In the genomic region with DNA sequence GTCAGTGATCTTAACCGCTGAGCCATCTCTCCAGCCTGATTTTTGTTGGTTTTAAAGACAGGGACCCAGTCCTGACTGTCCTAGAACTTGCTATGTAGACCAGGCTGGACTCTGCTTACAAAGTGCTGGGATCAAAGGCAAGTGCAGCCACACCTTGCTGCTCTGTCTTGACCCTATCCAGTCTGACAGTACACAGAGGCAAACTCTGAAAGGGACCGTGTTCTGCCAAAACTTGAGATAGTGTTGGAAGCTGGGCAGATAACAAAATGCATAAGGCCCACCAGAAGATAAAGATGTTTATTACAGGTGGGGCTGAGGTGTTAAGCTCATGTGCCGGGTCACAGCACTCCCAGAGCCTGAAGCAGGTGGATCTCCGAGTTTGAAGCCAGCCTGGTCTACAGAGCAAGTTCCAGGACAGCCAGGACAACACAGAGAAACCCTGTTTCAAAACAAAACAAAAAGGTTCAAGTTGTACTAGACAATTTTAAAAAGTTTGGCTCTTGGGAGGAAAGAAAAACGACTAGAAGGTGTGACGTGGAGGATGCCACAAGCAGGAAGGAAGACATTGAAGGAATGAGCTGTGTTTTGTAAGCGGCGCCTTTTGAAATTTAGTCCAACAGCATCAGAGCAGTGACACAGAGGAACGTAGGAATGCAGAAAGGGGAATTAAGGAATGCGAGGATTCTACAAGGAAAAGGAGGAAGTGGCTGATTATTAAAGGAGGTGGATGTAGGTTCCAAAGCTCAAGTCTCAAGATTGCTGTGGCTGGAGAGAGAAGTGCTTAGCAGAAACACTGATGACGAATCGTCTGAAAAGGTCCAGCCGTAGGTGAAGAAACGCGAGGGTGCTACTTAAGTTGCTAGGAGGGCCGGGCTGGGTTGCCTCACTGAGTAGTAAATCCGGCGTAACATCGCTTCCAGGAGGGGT, we compare ENCODE assay signal across 8 mouse cellular contexts. TPM values are rescaled to one million over a fixed set of nuclear protein-coding genes. Genes with fewer than 3 reads are reported as not detected.
A peak's percentile ranks its signal among the peaks of the same experiment; 100 is the strongest.
DNase-seq lines count a peak whose midpoint lies in the region; ATAC-seq lines count a peak whose summit lies in the region.

No protein-coding gene starts in this region.

- no peak for DNase-seq in heart, adult 8-10 months (ENCODE audit: low spot score)
- peak; percentile 48 for DNase-seq in ZHBTc4 (ENCODE audit: low read depth, low spot score)
- no peak for DNase-seq in midbrain, embryonic 10.5 days (ENCODE audit: low spot score)
- DNase-seq in left cerebral cortex, postnatal 10 days (ENCODE audit: extremely low spot score in 1 of 2, low spot score in 2 of 2): no peak
- no peak for DNase-seq in urinary bladder, adult 18-20 months (ENCODE audit: low spot score in 2 of 2)
- DNase-seq in urinary bladder, adult 2 months (ENCODE audit: low spot score): no peak

- H3K36me3 ChIP-seq in heart, embryonic 15.5 days: peaks cover 28% of the 10 kb centered on the region
- H3K36me3 ChIP-seq in hindbrain, embryonic 12.5 days: peaks cover 34% of the 10 kb centered on the region
- peaks cover 43% of the 10 kb centered on the region for H3K36me3 ChIP-seq in midbrain, embryonic 10.5 days

- intact Hi-C loops in left cerebral cortex, postnatal 10 days (cut with DNase I): no loop called here

- H3K9me3 ChIP-seq in heart, embryonic 15.5 days (replicated peaks): no peaks in the 10 kb centered on the region
- no peaks in the 10 kb centered on the region for H3K9me3 ChIP-seq in hindbrain, embryonic 12.5 days (replicated peaks)
- H3K9me3 ChIP-seq in midbrain, embryonic 10.5 days (replicated peaks): no peaks in the 10 kb centered on the region

- 0 out of 2 replicates have a peak overlapping the region, but pooled peaks have one; percentile 18 for H3K27ac ChIP-seq in heart, embryonic 15.5 days
- no peak overlapping the region for H3K27ac ChIP-seq in hindbrain, embryonic 12.5 days
- peak overlapping the region; percentile 89 for H3K27ac ChIP-seq in midbrain, embryonic 10.5 days (replicated peaks)

- peak overlapping the region; percentile 56 for H3K9ac ChIP-seq in heart, embryonic 15.5 days
- H3K9ac ChIP-seq in hindbrain, embryonic 12.5 days: peak overlapping the region; percentile 57

- WGBS in heart, embryonic 15.5 days: 10% methylated on average over 19 of the region's 19 CpGs
- WGBS in hindbrain, embryonic 12.5 days: 16% methylated on average over 19 of the region's 19 CpGs
- 17% methylated on average over 19 of the region's 19 CpGs for WGBS in midbrain, embryonic 10.5 days

- H3K4me2 ChIP-seq in heart, embryonic 15.5 days: peak overlapping the region; percentile 85
- peak overlapping the region; percentile 60 for H3K4me2 ChIP-seq in hindbrain, embryonic 12.5 days (replicated peaks)

- no peak; the same call in 1 of the 2 replicates for ATAC-seq in heart, embryonic 15.5 days (replicated peaks; ENCODE audit: insufficient number of reproducible peaks, insufficient read depth, low FRiP score, low read depth)
- ATAC-seq in hindbrain, embryonic 12.5 days (ENCODE audit: low FRiP score): peak; percentile 20; the same call in 1 of the 2 replicates

- no peaks in the 10 kb centered on the region for H3K27me3 ChIP-seq in heart, embryonic 15.5 days
- H3K27me3 ChIP-seq in hindbrain, embryonic 12.5 days: no peaks in the 10 kb centered on the region
- H3K27me3 ChIP-seq in midbrain, embryonic 10.5 days (ENCODE audit: low read depth, poor library complexity, severe bottlenecking): no peaks in the 10 kb centered on the region

- peak overlapping the region; percentile 67 for H3K4me3 ChIP-seq in heart, embryonic 15.5 days
- H3K4me3 ChIP-seq in hindbrain, embryonic 12.5 days: peak overlapping the region; percentile 59
- peak overlapping the region; percentile 84 for H3K4me3 ChIP-seq in midbrain, embryonic 10.5 days

- peaks cover 13% of the 10 kb centered on the region for H3K4me1 ChIP-seq in heart, embryonic 15.5 days (replicated peaks)
- peaks cover 20% of the 10 kb centered on the region for H3K4me1 ChIP-seq in hindbrain, embryonic 12.5 days
- H3K4me1 ChIP-seq in midbrain, embryonic 10.5 days: peaks cover 20% of the 10 kb centered on the region

RNA-seq across cellular contexts. Expression of a gene that starts 0.9 kb away (rescaled TPM):
- polyA plus RNA-seq in heart, embryonic 15.5 days (2015; fragmentation: Nextera tagmentation; extraction: Ambion mirVana): 6.1 and 7.6 TPM in 2 replicates
- total RNA-seq in heart, adult 8-10 months (2022): 1 to 10 TPM; 1.4 to 3.0 (median 2.2) TPM
- polyA plus RNA-seq in hindbrain, embryonic 12.5 days (2016; fragmentation: Nextera tagmentation; extraction: Ambion mirVana): 23.5 and 25.0 TPM in 2 replicates
- polyA plus RNA-seq in midbrain, embryonic 10.5 days (2016; fragmentation: Nextera tagmentation; extraction: Ambion mirVana): 33.2 and 34.7 TPM in 2 replicates
- total RNA-seq in left cerebral cortex, postnatal 10 days (2021): 10 to 100 TPM; 54.4 to 57.0 TPM
- polyA plus RNA-seq in urinary bladder, adult 2 months (2012; rRNA removed): 1.2 and 3.3 TPM in 2 replicates

RNA-seq across cellular contexts. Expression of a gene that starts 10.7 kb away (rescaled TPM):
- 120 and 137 TPM in 2 replicates for polyA plus RNA-seq in heart, embryonic 15.5 days (2015; fragmentation: Nextera tagmentation; extraction: Ambion mirVana)
- total RNA-seq in heart, adult 8-10 months (2022): 10 to 100 TPM; 66.9 to 90.0 (median 81.3) TPM
- 133 and 140 TPM in 2 replicates for polyA plus RNA-seq in hindbrain, embryonic 12.5 days (2016; fragmentation: Nextera tagmentation; extraction: Ambion mirVana)
- polyA plus RNA-seq in midbrain, embryonic 10.5 days (2016; fragmentation: Nextera tagmentation; extraction: Ambion mirVana): 138 and 153 TPM in 2 replicates
- total RNA-seq in left cerebral cortex, postnatal 10 days (2021): 10 to 100 TPM; 52.8 to 54.8 TPM
- 44.0 and 51.4 TPM in 2 replicates for polyA plus RNA-seq in urinary bladder, adult 2 months (2012; rRNA removed)

RNA-seq across cellular contexts. Expression of a gene that starts 33.1 kb away (rescaled TPM):
- polyA plus RNA-seq in heart, embryonic 15.5 days (2015; fragmentation: Nextera tagmentation; extraction: Ambion mirVana): 0.38 and 1.4 TPM in 2 replicates
- 1 to 10 TPM in 3 of 4 experiments, under 1 TPM in 1; 0.66 to 5.4 (median 1.2) TPM for total RNA-seq in heart, adult 8-10 months (2022)
- 0.30 and 1.3 TPM in 2 replicates for polyA plus RNA-seq in hindbrain, embryonic 12.5 days (2016; fragmentation: Nextera tagmentation; extraction: Ambion mirVana)
- polyA plus RNA-seq in midbrain, embryonic 10.5 days (2016; fragmentation: Nextera tagmentation; extraction: Ambion mirVana): 0.48 and 0.75 TPM in 2 replicates
- total RNA-seq in left cerebral cortex, postnatal 10 days (2021): 1 to 10 TPM; 3.0 to 3.2 TPM
- polyA plus RNA-seq in urinary bladder, adult 2 months (2012; rRNA removed): 1.6 and 1.7 TPM in 2 replicates

RNA-seq across cellular contexts. Expression of a gene that starts 39.0 kb away (rescaled TPM):
- polyA plus RNA-seq in heart, embryonic 15.5 days (2015; fragmentation: Nextera tagmentation; extraction: Ambion mirVana): 42.2 and 43.2 TPM in 2 replicates
- total RNA-seq in heart, adult 8-10 months (2022): 10 to 100 TPM; 17.3 to 19.5 (median 18.4) TPM
- polyA plus RNA-seq in hindbrain, embryonic 12.5 days (2016; fragmentation: Nextera tagmentation; extraction: Ambion mirVana): 37.7 and 39.6 TPM in 2 replicates
- 48.6 and 49.1 TPM in 2 replicates for polyA plus RNA-seq in midbrain, embryonic 10.5 days (2016; fragmentation: Nextera tagmentation; extraction: Ambion mirVana)
- 10 to 100 TPM; 16.2 to 16.8 TPM for total RNA-seq in left cerebral cortex, postnatal 10 days (2021)
- 48.2 and 49.5 TPM in 2 replicates for polyA plus RNA-seq in urinary bladder, adult 2 months (2012; rRNA removed)

RNA-seq across cellular contexts. Expression of a gene that starts 46.3 kb away (rescaled TPM):
- polyA plus RNA-seq in heart, embryonic 15.5 days (2015; fragmentation: Nextera tagmentation; extraction: Ambion mirVana): 20.6 and 27.2 TPM in 2 replicates
- 10 to 100 TPM; 37.8 to 61.9 (median 52.4) TPM for total RNA-seq in heart, adult 8-10 months (2022)
- 49.4 and 51.0 TPM in 2 replicates for polyA plus RNA-seq in hindbrain, embryonic 12.5 days (2016; fragmentation: Nextera tagmentation; extraction: Ambion mirVana)
- polyA plus RNA-seq in midbrain, embryonic 10.5 days (2016; fragmentation: Nextera tagmentation; extraction: Ambion mirVana): 45.0 and 48.9 TPM in 2 replicates
- total RNA-seq in left cerebral cortex, postnatal 10 days (2021): 10 to 100 TPM; 18.6 to 25.9 TPM
- 26.3 and 40.8 TPM in 2 replicates for polyA plus RNA-seq in urinary bladder, adult 2 months (2012; rRNA removed)
